In genomic region chr8:88447406-88447805, GRCm38 (mm10) we compare ENCODE assay signal across 11 mouse cellular contexts.
DNase-seq lines count a peak whose midpoint lies in the region; ATAC-seq and TF ChIP-seq lines count a peak whose summit lies in the region.
"Had no signal": no experiment of that assay in that cellular context is flagged by ENCODE, and none has a peak within 500 bp of the region (broad histone marks: within the 10 kb centered on the region; RNA-seq: fewer than 3 reads in every experiment).

No protein-coding gene starts in this region.

- ATAC-seq in forebrain, embryonic 14.5 days: 0 out of 2 replicates have a peak, but pooled peaks have one; percentile 38
- ATAC-seq in forebrain, embryonic 11.5 days (replicated peaks; ENCODE audit: low FRiP score): no peak

- H3K4me2 ChIP-seq in forebrain, embryonic 14.5 days (ENCODE audit: low read length): no peak overlapping the region
- no peak overlapping the region for H3K4me2 ChIP-seq in forebrain, embryonic 11.5 days (ENCODE audit: low read depth, low read length, severe bottlenecking)
- H3K4me2 ChIP-seq: embryonic facial prominence, embryonic 15.5 days; heart, embryonic 11.5 days had no signal

- no peak overlapping the region for H3K4me3 ChIP-seq in forebrain, embryonic 14.5 days (ENCODE audit: low read depth, low read length)
- H3K4me3 ChIP-seq in forebrain, embryonic 11.5 days (ENCODE audit: low read depth, low read length): no peak overlapping the region
- no peak overlapping the region for H3K4me3 ChIP-seq in lung, adult 2 months (replicated peaks; ENCODE audit: extremely low read depth, low read depth, low read length)
- H3K4me3 ChIP-seq: embryonic facial prominence, embryonic 15.5 days had no signal

- no peaks in the 10 kb centered on the region for H3K36me3 ChIP-seq in forebrain, embryonic 14.5 days (ENCODE audit: control insufficient read depth, insufficient read depth, low read length)
- H3K36me3 ChIP-seq in forebrain, embryonic 11.5 days (ENCODE audit: control insufficient read depth, insufficient read depth, low read length): no peaks in the 10 kb centered on the region
- H3K36me3 ChIP-seq: embryonic facial prominence, embryonic 15.5 days had no signal

- TF ChIP-seq POLR2A in lung, adult 2 months (IDR thresholded peaks at IDR 0.05; ENCODE audit: borderline replicate concordance, extremely low read depth, low read depth, low read length): no peak

- H3K27ac ChIP-seq in forebrain, embryonic 14.5 days (ENCODE audit: low read depth, low read length): peak overlapping the region; percentile 33; the same call in 1 of the 2 replicates
- no peak overlapping the region for H3K27ac ChIP-seq in forebrain, embryonic 11.5 days (ENCODE audit: low read depth, low read length)
- H3K27ac ChIP-seq: embryonic facial prominence, embryonic 15.5 days; liver, embryonic 14.5 days had no signal

- peak; percentile 65 for DNase-seq in forebrain, embryonic 14.5 days (ENCODE audit: low spot score)
- DNase-seq in forebrain, embryonic 11.5 days (ENCODE audit: low spot score): no peak
- peak; percentile 35 for DNase-seq in right cerebral cortex, postnatal 14 days
- DNase-seq in right cerebral cortex, postnatal 25 days: no peak
- DNase-seq in lung, adult 2 months: peak; percentile 11
- no peak for DNase-seq in gastrocnemius, postnatal 10 days
- no peak for DNase-seq in thymus, postnatal 10 days (ENCODE audit: low spot score in 2 of 2)
- no peak for DNase-seq in heart, adult 11 months

- peaks cover 3% of the 10 kb centered on the region; the same call in 1 of the 2 replicates for H3K27me3 ChIP-seq in forebrain, embryonic 14.5 days (replicated peaks; ENCODE audit: control insufficient read depth, insufficient read depth, low read length)
- peaks cover 10% of the 10 kb centered on the region for H3K27me3 ChIP-seq in forebrain, embryonic 11.5 days (ENCODE audit: control insufficient read depth, insufficient read depth, low read length)

- WGBS in forebrain, embryonic 14.5 days: 34% methylated on average over 6 of the region's 6 CpGs
- WGBS in forebrain, embryonic 11.5 days: 57% methylated on average over 6 of the region's 6 CpGs
- 27% methylated on average over 6 of the region's 6 CpGs for WGBS in lung, adult 2 months

- no peaks in the 10 kb centered on the region for H3K9me3 ChIP-seq in forebrain, embryonic 14.5 days (replicated peaks; ENCODE audit: control insufficient read depth, low read length)
- no peaks in the 10 kb centered on the region for H3K9me3 ChIP-seq in forebrain, embryonic 11.5 days (ENCODE audit: control insufficient read depth, low read length)
- H3K9me3 ChIP-seq: embryonic facial prominence, embryonic 15.5 days had no signal

- H3K4me1 ChIP-seq in forebrain, embryonic 14.5 days (ENCODE audit: control insufficient read depth, insufficient read depth, low read length): peaks cover 23% of the 10 kb centered on the region
- peaks cover 18% of the 10 kb centered on the region; the same call in 1 of the 2 replicates for H3K4me1 ChIP-seq in forebrain, embryonic 11.5 days (replicated peaks; ENCODE audit: control insufficient read depth, insufficient read depth, low read length)
- 0 out of 2 replicates have a peak, but pooled peaks cover 2% of the 10 kb centered on the region for H3K4me1 ChIP-seq in lung, adult 2 months (ENCODE audit: control insufficient read depth, insufficient read depth, low read length)

- no peak overlapping the region for H3K9ac ChIP-seq in forebrain, embryonic 14.5 days (ENCODE audit: low read length)
- no peak overlapping the region for H3K9ac ChIP-seq in forebrain, embryonic 11.5 days (ENCODE audit: low read length)
- H3K9ac ChIP-seq: embryonic facial prominence, embryonic 15.5 days; liver, embryonic 14.5 days had no signal

- TF ChIP-seq CTCF in lung, adult 2 months (IDR thresholded peaks at IDR 0.05; ENCODE audit: insufficient read depth, low read length): no peak

Comparison
In these comparisons a context has a peak if more than half of its experiments do, and no peak if none do; other contexts are left out.
1. DNase-seq: peak in forebrain, embryonic 14.5 days (single experiment), right cerebral cortex, postnatal 14 days (single experiment) and lung, adult 2 months (single experiment); none in forebrain, embryonic 11.5 days (single experiment), right cerebral cortex, postnatal 25 days (single experiment), gastrocnemius, postnatal 10 days (single experiment), thymus, postnatal 10 days (0 of 2) and heart, adult 11 months (single experiment).